17 mouse cellular contexts compared by ENCODE assay signal in genomic region chr7:90138359-90138758, GRCm38 (mm10). TPM values are rescaled to one million over a fixed set of nuclear protein-coding genes. Genes with fewer than 3 reads are reported as not detected.
DNase-seq lines count a peak whose midpoint lies in the region; ATAC-seq lines count a peak whose summit lies in the region.
"Had no signal": no experiment of that assay in that cellular context is flagged by ENCODE, and none has a peak within 500 bp of the region (broad histone marks: within the 10 kb centered on the region; RNA-seq: fewer than 3 reads in every experiment).

No protein-coding gene starts in this region.

- no peak overlapping the region for H3K9ac ChIP-seq in heart, embryonic 13.5 days
- H3K9ac ChIP-seq in liver, embryonic 15.5 days: no peak overlapping the region; the same call in 1 of the 2 replicates
- H3K9ac ChIP-seq: intestine, embryonic 15.5 days; kidney, embryonic 15.5 days had no signal

- no peak overlapping the region for H3K4me3 ChIP-seq in heart, embryonic 13.5 days
- H3K4me3 ChIP-seq in liver, embryonic 15.5 days (replicated peaks): 0 out of 2 replicates have a peak overlapping the region, but pooled peaks have one; percentile 9
- H3K4me3 ChIP-seq: intestine, embryonic 15.5 days; kidney, embryonic 15.5 days; myocyte had no signal

- peaks cover 80% of the 10 kb centered on the region for H3K4me1 ChIP-seq in heart, embryonic 13.5 days
- H3K4me1 ChIP-seq in liver, embryonic 15.5 days (replicated peaks): peaks cover 78% of the 10 kb centered on the region

- H3K4me2 ChIP-seq in heart, embryonic 13.5 days: 0 out of 2 replicates have a peak overlapping the region, but pooled peaks have one; percentile 2
- H3K4me2 ChIP-seq in liver, embryonic 15.5 days: peak overlapping the region; percentile 51
- H3K4me2 ChIP-seq: intestine, embryonic 15.5 days; kidney, embryonic 15.5 days; midbrain, embryonic 11.5 days had no signal

- ATAC-seq in heart, embryonic 13.5 days (ENCODE audit: extremely low read depth, insufficient number of reproducible peaks, low FRiP score, low TSS enrichment): no peak
- ATAC-seq in common myeloid progenitor, adult 5-6 weeks (replicated peaks; ENCODE audit: low read depth, poor library complexity, severe bottlenecking): peak; percentile 37
- ATAC-seq in liver, embryonic 15.5 days (ENCODE audit: insufficient read depth): no peak
- ATAC-seq: forebrain, embryonic 14.5 days; intestine, embryonic 15.5 days; Patski had no signal

- no peak for DNase-seq in heart, postnatal 14 days
- peak; percentile 19 for DNase-seq in splenic B cell, adult 2 months (ENCODE audit: low read depth, low spot score)
- DNase-seq in retina, postnatal 1 day: no peak
- no peak for DNase-seq in testis, postnatal 14 days (ENCODE audit: low spot score)
- DNase-seq: cerebellum, postnatal 10 days; lung, adult 18-20 months; lung, postnatal 36 days; thymus, postnatal 36 days had no signal

- no peaks in the 10 kb centered on the region for H3K9me3 ChIP-seq in heart, embryonic 13.5 days
- H3K9me3 ChIP-seq in liver, embryonic 15.5 days (replicated peaks): no peaks in the 10 kb centered on the region
- H3K9me3 ChIP-seq: intestine, embryonic 15.5 days; kidney, embryonic 15.5 days had no signal

- H3K27me3 ChIP-seq in heart, embryonic 13.5 days (replicated peaks): no peaks in the 10 kb centered on the region
- H3K27me3 ChIP-seq in liver, embryonic 15.5 days: no peaks in the 10 kb centered on the region
- H3K27me3 ChIP-seq in splenic B cell, adult 2 months (ENCODE audit: control insufficient read depth, insufficient read depth, low read length, poor library complexity, severe bottlenecking): no peaks in the 10 kb centered on the region
- H3K27me3 ChIP-seq: intestine, embryonic 15.5 days; kidney, embryonic 15.5 days; Patski had no signal

- no peak overlapping the region for H3K27ac ChIP-seq in heart, embryonic 13.5 days (replicated peaks)
- H3K27ac ChIP-seq in liver, embryonic 15.5 days (replicated peaks): peak overlapping the region; percentile 61
- H3K27ac ChIP-seq: intestine, embryonic 15.5 days; kidney, embryonic 15.5 days had no signal

- intact Hi-C loops in heart, postnatal 14 days (cut with DNase I): loop anchor here (2.0 kb wide), 1 partner anchor 58 kb away; no protein-coding TSS in a partner anchor

- 65% methylated on average over 4 of the region's 4 CpGs for WGBS in heart, embryonic 13.5 days
- WGBS in liver, embryonic 15.5 days (ENCODE audit: insufficient replicate concordance): 62% methylated on average over 4 of the region's 4 CpGs

- H3K36me3 ChIP-seq in heart, embryonic 13.5 days: no peaks in the 10 kb centered on the region
- H3K36me3 ChIP-seq in liver, embryonic 15.5 days (replicated peaks): peaks cover 11% of the 10 kb centered on the region
- H3K36me3 ChIP-seq in splenic B cell, adult 2 months (ENCODE audit: control insufficient read depth, insufficient read depth, low read length, poor library complexity, severe bottlenecking): no peaks in the 10 kb centered on the region
- H3K36me3 ChIP-seq: intestine, embryonic 15.5 days; kidney, embryonic 15.5 days had no signal

RNA-seq across cellular contexts. Expression of gene Picalm, which starts 8.3 kb away (rescaled TPM):
- 29.1 and 31.0 TPM in 2 replicates for polyA plus RNA-seq in heart, embryonic 13.5 days (2015; fragmentation: Nextera tagmentation; extraction: Ambion mirVana)
- total RNA-seq in heart, postnatal 14 days (2021): 100 to 1,000 TPM; 167 to 180 TPM
- 190 and 196 TPM in 2 replicates for total RNA-seq in common myeloid progenitor, adult 5-6 weeks (2017)
- polyA plus RNA-seq in liver, embryonic 15.5 days (2015; fragmentation: Nextera tagmentation; extraction: Ambion mirVana): 44.8 and 45.1 TPM in 2 replicates
